Mouse (Mus musculus): Measurements from ENCODE around the gene Dnaja4. TPM values are rescaled to one million over a fixed set of nuclear protein-coding genes. Genes with fewer than 3 reads are reported as not detected.
A peak's percentile ranks its signal among the peaks of the same experiment; 100 is the strongest.

The Dnaja4 gene
- polyA plus RNA-seq, 1 experiment, result 7.3 TPM

DNA sequence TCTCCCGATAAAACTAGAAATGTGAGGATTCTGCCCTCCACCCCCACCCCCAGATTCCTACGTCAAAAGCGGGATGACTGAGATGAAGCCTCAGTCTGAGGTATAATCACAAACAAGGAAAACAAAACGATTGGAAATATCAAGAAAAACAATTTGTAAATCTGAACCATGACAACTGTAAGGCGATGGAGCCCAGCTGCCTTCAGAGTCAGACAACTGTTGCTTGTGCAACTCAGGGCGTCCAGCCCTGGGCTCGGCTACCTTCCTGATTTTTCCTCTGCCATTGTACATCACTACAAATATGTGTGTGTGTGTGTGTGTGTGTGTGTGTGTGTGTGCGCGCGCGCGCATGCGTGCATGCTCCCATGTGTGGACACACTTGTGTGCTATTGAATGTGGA, 24.8 kb upstream of the Dnaja4 start:
- no peak for TF ChIP-seq CTCF (IDR thresholded peaks at IDR 0.05; ENCODE audit: borderline replicate concordance, extremely low read depth, insufficient read depth, insufficient read length)
- no peak for TF ChIP-seq POLR2A (IDR thresholded peaks at IDR 0.05; ENCODE audit: borderline replicate concordance, extremely low read depth, insufficient read depth, insufficient read length, poor library complexity, severe bottlenecking)

GRCm38 (mm10) chr9:54676531-54676986, 22.1 kb upstream of the Dnaja4 start:
- DNase-seq (ENCODE audit: low read depth), result peak; percentile 84
- peak; percentile 89 for TF ChIP-seq CTCF (IDR thresholded peaks at IDR 0.05; ENCODE audit: borderline replicate concordance, extremely low read depth, insufficient read depth, insufficient read length)
- no peak for TF ChIP-seq POLR2A (IDR thresholded peaks at IDR 0.05; ENCODE audit: borderline replicate concordance, extremely low read depth, insufficient read depth, insufficient read length, poor library complexity, severe bottlenecking)

More for the DNA sequence above, 24.8 kb upstream of the Dnaja4 start:
- DNase-seq (ENCODE audit: low read depth), result no peak

DNA sequence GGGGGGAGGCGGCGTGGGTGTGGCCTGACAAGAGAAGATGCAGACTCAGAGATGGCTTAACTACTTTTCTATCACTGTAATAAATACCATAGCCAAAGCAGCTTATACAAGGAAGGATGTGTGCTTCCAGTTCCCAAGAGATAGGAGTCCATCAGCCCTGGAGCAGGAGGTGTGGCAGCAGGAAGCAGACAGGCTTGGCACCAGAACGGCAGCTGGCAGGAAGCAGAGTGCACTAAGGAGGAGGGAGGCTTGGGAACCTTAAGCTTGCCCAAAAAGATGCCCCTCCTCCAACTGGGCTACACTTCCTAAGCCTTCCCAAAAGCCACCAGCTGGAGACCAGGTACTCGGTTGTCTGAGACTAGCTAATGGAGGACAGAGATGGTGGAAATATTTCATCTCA, 15.8 kb upstream of the Dnaja4 start:
- TF ChIP-seq CTCF (IDR thresholded peaks at IDR 0.05; ENCODE audit: borderline replicate concordance, extremely low read depth, insufficient read depth, insufficient read length) (no peak), POLR2A (IDR thresholded peaks at IDR 0.05; ENCODE audit: borderline replicate concordance, extremely low read depth, insufficient read depth, insufficient read length, poor library complexity, severe bottlenecking) (no peak)
- DNase-seq (ENCODE audit: low read depth), result peak; percentile 64

- no peak for DNase-seq (ENCODE audit: low read depth)
- no peak for TF ChIP-seq POLR2A (IDR thresholded peaks at IDR 0.05; ENCODE audit: borderline replicate concordance, extremely low read depth, insufficient read depth, insufficient read length, poor library complexity, severe bottlenecking)
- TF ChIP-seq CTCF (IDR thresholded peaks at IDR 0.05; ENCODE audit: borderline replicate concordance, extremely low read depth, insufficient read depth, insufficient read length), result no peak
These were observed 14.7 kb upstream of the Dnaja4 start for GRCm38 (mm10) chr9:54683814-54684605.

GRCm38 (mm10) chr9:54687246-54688236, 11.1 kb upstream of the Dnaja4 start:
- DNase-seq (ENCODE audit: low read depth), result no peak
- TF ChIP-seq CTCF (IDR thresholded peaks at IDR 0.05; ENCODE audit: borderline replicate concordance, extremely low read depth, insufficient read depth, insufficient read length) (no peak), POLR2A (IDR thresholded peaks at IDR 0.05; ENCODE audit: borderline replicate concordance, extremely low read depth, insufficient read depth, insufficient read length, poor library complexity, severe bottlenecking) (no peak)

DNA sequence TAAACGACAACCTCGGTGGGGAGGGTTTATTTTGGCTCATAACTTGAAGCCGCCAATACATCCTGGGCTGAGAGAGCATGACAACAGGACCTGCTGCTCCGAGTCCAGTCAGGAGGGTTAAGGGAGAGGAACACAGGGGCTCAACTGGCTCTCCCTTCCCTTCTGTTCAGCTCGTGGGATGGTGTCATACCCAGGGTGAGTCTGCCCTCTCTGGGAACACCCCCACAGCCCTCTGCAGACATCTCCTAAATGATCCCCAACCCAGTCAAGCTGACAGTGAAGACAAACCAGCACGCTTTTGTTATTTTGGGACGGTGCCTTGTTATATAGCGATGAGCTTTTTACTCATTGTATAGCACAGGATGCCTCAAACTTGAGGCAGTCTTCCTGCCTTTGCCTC, 9.2 kb upstream of the Dnaja4 start:
- no peak for TF ChIP-seq POLR2A (IDR thresholded peaks at IDR 0.05; ENCODE audit: borderline replicate concordance, extremely low read depth, insufficient read depth, insufficient read length, poor library complexity, severe bottlenecking)
- no peak for TF ChIP-seq CTCF (IDR thresholded peaks at IDR 0.05; ENCODE audit: borderline replicate concordance, extremely low read depth, insufficient read depth, insufficient read length)
- DNase-seq (ENCODE audit: low read depth), result no peak

DNA sequence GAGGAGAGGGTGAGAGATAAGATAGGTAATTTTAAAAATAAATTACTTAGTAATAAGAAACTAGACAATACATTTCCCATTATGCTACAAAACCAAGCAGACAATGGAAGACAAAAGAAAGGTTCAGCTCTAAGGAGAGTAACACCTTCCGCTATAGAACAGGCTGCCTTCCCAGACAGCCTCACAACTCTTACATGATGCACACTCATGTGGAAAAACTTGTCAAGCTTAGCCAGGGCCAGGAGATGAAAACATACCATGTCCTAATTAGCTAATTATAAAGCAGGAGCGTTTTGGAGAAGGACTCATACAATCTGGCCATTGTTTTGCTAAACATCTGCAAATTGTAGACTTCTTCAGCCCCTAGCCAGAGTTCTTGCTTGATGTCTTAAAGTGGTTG, 8.0 kb upstream of the Dnaja4 start:
- peak; percentile 26 for DNase-seq (ENCODE audit: low read depth)

GRCm38 (mm10) chr9:54691241-54691805, 7.3 kb upstream of the Dnaja4 start:
- peak; percentile 56 for DNase-seq (ENCODE audit: low read depth)

DNA sequence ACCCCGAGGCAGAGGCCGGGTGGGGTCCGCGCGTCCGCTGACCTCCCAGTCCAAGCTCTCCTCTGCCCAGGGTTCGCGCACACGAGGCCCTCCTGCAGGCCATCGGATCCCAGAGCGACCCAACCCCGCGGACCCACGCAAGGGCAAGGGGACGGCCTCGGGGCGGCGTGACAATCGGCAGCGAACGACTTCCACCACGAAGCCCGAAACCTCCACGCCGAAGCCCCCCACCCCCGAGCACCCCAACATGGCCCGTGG, 343 bp downstream of the Dnaja4 start:
- TF ChIP-seq POLR2A (IDR thresholded peaks at IDR 0.05; ENCODE audit: borderline replicate concordance, extremely low read depth, insufficient read depth, insufficient read length, poor library complexity, severe bottlenecking) (no peak), CTCF (IDR thresholded peaks at IDR 0.05; ENCODE audit: borderline replicate concordance, extremely low read depth, insufficient read depth, insufficient read length) (no peak)
- no peak for DNase-seq (ENCODE audit: low read depth)

- no peak for TF ChIP-seq CTCF (IDR thresholded peaks at IDR 0.05; ENCODE audit: borderline replicate concordance, extremely low read depth, insufficient read depth, insufficient read length)
- TF ChIP-seq POLR2A (IDR thresholded peaks at IDR 0.05; ENCODE audit: borderline replicate concordance, extremely low read depth, insufficient read depth, insufficient read length, poor library complexity, severe bottlenecking), result peak; percentile 74; the same call in 1 of the 2 replicates
- peak; percentile 80 for DNase-seq (ENCODE audit: low read depth)
These were observed 886 bp downstream of the Dnaja4 start for GRCm38 (mm10) chr9:54699345-54700173.

GRCm38 (mm10) chr9:54700174-54700475, 1.5 kb downstream of the Dnaja4 start:
- no peak for DNase-seq (ENCODE audit: low read depth)

More at GRCm38 (mm10) chr9:54700174-54700475, 1.5 kb downstream of the Dnaja4 start:
- TF ChIP-seq POLR2A (IDR thresholded peaks at IDR 0.05; ENCODE audit: borderline replicate concordance, extremely low read depth, insufficient read depth, insufficient read length, poor library complexity, severe bottlenecking) (no peak), CTCF (IDR thresholded peaks at IDR 0.05; ENCODE audit: borderline replicate concordance, extremely low read depth, insufficient read depth, insufficient read length) (no peak)
